Mouse (Mus musculus): ENCODE data around the gene Dnm3. TPM values are rescaled to one million over a fixed set of nuclear protein-coding genes. Genes with fewer than 3 reads are reported as not detected.

Gene Dnm3
- total RNA-seq, 1 experiment from 2014 or later = 13.4 TPM

DNA sequence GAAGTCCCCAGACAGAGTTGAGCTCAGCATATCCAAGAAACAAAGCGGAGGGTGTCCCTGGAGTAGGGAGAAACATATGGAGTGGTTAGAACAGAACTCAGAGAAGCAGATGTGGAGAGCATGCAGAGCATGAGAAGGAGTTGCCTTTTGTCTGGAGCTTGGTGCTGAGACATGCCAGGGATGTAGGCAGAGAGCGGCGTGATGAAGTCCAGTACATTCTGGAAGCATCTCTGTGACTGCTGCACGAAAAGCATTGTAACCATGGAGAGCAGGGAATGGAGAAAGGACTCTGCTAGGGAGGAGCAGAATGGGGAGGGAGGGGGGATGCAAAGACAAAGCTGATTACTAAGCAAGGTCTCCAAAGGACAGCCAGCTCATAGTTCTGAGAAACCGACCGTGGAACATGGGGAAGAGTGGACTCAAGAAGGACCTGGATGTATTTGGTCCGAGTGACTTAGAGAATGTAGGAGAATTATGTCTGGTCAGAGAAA, 369.6 kb downstream of the Dnm3 start:
- no peak for DNase-seq

DNA sequence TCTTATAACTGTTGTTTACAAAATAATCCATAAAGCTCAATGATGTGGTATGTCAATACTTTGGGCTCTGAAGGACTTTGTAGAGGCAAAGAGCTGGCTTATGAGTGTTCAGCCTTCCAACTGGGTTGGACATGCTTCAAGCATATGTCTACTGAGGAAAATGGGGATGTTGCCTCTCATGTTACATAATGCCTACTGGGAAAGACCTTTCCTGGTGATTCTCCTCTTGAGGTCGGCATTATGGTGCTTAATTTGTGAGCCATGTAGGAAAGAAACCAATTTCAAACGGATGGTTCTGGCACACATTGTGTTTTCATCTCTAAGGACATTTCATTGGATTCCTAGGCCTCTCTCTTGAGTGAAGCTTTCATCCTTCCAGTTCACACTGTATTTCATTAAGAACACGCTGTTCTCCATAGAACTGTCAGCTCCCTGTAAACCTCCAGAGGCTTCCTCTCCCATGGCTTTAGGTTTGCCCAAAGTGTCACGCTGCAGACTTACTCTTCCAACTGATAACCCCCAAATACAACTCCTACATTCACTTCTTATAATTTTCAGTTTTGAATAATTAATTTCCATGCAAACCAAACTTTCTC, 370.7 kb downstream of the Dnm3 start:
- DNase-seq = no peak

GRCm38 (mm10) chr1:162100961-162101830, 376.6 kb downstream of the Dnm3 start:
- no peak for DNase-seq

- no peak for DNase-seq
Observed at GRCm38 (mm10) chr1:162100033-162100820, 377.6 kb downstream of the Dnm3 start.

DNA sequence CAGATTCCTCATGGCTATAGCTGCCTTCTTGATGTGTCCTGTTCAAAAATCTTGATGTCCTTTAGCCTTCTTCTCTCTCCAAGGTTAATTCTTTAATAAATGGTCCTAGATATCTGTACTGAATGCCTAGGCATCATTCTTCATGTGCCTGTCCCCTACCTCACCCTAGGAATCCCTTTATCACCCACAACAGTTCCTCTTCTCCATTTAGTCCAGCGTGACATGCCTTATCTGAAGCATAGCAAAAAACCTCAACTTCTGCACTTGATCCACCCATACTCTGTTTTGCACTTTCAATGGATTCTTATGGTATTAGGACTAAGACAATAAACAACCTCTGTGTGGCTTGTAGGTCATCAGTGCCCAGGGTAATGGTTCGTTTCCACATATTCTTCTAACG, 378.6 kb downstream of the Dnm3 start:
- DNase-seq = no peak

GRCm38 (mm10) chr1:162094523-162095272, 383.1 kb downstream of the Dnm3 start:
- no peak for DNase-seq

DNA sequence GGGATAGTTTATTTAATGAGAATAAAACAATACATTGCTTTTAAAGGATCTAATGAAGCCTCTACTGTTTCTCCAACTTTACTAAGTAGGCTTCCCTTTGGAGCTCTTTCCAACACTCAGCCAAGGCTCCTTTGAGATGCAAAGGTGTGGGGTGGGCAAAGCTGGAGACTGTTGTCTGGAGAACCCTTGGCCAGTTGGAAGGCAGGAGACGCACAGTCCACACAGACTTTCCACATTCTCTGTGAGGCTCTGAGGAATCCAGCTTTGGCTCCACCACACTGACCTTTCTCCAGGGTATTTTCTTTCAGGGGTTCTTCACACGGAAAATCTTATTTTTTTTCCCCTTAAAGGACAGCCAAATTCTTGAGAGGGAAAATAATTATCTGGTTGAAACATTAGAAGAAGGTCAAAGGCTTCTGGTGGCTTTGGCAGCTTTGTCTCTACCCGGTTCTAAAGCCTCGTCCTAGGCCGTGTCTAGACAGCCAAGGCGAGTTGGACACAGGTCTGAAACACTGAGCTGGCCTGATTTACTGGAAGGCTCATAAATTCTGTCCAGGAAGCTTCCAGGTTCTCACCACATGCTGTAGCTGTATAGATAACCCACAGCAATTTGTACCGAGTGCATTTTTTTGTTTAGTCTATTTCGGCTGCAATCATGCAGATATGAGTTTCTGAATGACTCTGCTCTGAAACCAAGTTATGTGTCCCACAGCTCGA, 383.9 kb downstream of the Dnm3 start:
- no peak for DNase-seq

DNA sequence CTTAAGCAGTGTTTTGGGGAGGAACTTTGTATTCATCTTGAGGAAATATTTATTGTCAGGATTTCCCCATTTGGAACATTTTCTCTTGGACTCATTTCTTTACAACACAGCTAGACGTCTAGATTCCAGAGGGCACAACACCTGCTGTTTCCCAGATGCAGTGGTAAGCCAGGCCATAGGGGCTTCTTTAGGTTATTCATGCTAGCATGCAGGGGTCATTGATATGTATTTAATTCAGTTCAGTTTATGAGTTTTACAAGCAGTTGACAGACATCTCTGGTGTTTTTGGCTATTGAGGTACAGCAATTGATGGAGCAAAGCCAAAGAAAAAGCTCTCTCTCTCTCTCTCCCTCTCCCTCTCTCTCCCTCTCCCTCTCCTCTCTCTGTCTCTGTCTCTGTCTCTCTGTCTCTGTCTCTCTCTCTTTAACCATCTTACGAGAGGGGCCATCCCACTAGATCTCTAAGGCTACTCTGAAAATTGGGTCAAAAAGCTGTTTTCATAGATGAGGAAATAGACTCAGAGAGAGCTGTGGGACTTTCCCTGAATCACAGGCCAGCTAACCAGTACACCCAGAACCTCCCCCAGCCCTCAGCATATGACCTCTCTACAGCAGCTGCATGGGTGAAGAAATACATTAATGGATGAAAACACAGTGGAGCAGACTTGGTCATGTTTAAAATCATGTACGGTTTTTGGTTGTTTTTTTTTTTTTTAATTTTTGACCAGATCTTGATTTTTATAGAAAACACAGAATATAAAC, 384.8 kb downstream of the Dnm3 start:
- no peak for DNase-seq

GRCm38 (mm10) chr1:162092401-162092800, 385.4 kb downstream of the Dnm3 start:
- no peak for DNase-seq

GRCm38 (mm10) chr1:162083886-162084478, 393.9 kb downstream of the Dnm3 start:
- no peak for DNase-seq

DNA sequence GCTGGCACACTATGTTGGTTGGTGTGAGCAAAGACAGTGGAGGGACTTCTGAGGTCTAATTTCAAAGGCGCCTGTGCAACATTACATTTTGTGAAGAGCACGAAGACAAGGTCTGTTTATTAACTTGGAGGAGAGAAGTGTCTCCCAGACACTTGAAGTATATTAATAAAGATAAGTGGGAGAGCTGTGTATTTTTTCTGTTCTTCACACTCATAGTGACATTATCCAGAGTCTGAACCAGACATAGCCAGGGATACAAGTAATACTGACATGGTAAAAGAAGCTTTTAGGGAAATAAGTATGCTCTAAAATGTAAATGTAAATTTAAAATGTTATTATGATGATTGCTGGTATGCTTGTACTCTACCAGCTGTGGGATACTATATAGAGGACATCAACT, 394.5 kb downstream of the Dnm3 start:
- DNase-seq = no peak

- DNase-seq = no peak
Observed at GRCm38 (mm10) chr1:162082711-162083110, 395.1 kb downstream of the Dnm3 start.

- no peak for DNase-seq
Observed at GRCm38 (mm10) chr1:162081693-162082372, 396.0 kb downstream of the Dnm3 start.

GRCm38 (mm10) chr1:162079989-162080388, 397.8 kb downstream of the Dnm3 start:
- DNase-seq = no peak

- DNase-seq = no peak
Observed at GRCm38 (mm10) chr1:162077454-162077853, 400.4 kb downstream of the Dnm3 start.

DNA sequence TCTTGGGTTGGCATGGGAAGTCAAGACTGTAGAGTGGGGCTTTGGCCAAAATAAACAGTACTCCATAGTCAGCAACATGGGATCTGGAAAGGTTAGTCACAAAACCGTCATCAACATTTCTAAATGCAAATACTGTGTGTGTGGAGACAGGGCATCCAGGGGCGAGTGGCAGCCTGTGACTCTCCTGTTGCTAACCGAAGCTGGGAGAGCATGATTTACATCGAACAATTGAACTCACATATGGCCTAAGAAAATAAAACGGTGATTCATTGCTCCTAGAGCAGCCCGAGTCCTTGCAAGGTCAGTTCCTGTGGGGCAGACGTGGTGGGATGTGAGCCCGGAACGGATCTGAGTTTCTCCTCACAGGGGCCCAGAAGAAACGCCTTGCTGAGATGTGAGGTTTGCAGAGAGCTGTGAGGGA, 401.2 kb downstream of the Dnm3 start:
- DNase-seq = no peak

- no peak for DNase-seq
Observed at GRCm38 (mm10) chr1:162075831-162076230, 402.0 kb downstream of the Dnm3 start.

DNA sequence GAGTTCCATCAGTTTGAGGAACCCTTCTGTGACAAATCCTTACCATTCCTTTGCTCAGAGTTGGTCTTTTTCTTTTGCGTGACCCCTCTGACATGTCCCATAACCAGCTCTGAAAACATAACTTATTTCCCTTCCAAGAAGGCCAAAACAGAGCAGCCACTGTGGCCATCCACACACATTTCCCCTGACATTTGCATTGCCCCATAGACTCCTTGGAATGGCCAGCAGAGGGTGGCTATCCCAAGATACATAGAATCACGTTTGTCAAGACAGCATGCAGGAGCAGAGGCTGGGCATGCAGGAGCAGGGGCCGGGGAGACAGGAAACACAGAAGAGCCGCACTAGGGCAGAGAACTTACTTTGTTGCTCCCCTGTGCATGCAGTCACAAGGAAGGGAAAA, 402.4 kb downstream of the Dnm3 start:
- DNase-seq = no peak

GRCm38 (mm10) chr1:162074626-162075410, 403.0 kb downstream of the Dnm3 start:
- no peak for DNase-seq
